Mouse (Mus musculus): Measurements from ENCODE around the gene Olfr787. TPM values are rescaled to one million over a fixed set of nuclear protein-coding genes. Genes with fewer than 3 reads are reported as not detected.

The Olfr787 gene
- not detected in 2 replicates for polyA plus RNA-seq (2021; fragmentation: Nextera tagmentation)
- long read RNA-seq, experiment 1 = 0 reads
- long read RNA-seq, experiment 2 = 0 reads

DNA sequence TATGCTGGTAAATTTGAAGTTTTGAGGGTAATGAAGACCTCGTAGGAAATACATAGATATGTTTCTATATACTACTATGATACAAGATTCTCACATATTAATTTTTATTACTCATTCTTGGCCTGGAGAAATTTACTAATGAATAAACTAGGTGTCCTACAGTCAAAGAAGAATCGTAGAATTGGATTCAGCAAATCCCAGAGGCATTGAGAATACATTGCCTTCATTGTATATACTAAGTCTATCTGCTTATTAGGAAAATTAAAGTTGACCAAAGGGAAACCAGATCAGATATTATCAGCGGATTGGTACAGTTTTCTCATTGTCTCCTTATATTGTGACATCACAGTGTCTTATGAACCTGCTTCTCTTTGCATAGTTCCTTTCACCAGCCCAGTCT lies at the start of gene Olfr787:
Olfr787 (plus strand) TSS at position 301 of the 400 bp plus-strand sequence.

GRCm38 (mm10) chr10:129427006-129427405 lies 34.7 kb upstream of the Olfr787 start, which contains the start of gene Olfr786:
Gene Olfr786 (plus strand): TSS chr10:129427306.

GRCm38 (mm10) chr10:129470698-129471097 lies 9.0 kb downstream of the Olfr787 start, which contains the start of gene Olfr788:
Gene Olfr788 (plus strand): TSS chr10:129470998.

DNA sequence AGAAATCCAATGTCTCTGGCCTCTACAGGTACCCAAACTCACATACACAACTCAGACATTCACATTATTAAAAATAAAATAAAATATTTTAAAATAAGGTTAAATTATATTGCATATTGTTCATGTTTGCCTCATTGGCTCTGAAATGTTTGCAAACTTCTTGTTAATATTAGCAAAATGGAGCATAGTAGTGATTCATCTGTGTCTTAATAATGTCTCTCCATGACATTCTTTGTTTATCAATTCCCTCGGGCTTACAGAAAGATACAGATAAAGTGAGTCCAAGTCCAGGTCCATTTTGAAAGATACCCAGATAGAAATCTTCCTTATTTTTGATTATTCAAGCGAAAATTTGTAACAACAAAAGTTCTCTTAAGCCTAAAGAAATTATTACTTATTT lies 22.8 kb downstream of the Olfr787 start, which contains the start of gene Olfr789:
Olfr789 (plus strand) TSS at position 301 of the 400 bp plus-strand sequence.

DNA sequence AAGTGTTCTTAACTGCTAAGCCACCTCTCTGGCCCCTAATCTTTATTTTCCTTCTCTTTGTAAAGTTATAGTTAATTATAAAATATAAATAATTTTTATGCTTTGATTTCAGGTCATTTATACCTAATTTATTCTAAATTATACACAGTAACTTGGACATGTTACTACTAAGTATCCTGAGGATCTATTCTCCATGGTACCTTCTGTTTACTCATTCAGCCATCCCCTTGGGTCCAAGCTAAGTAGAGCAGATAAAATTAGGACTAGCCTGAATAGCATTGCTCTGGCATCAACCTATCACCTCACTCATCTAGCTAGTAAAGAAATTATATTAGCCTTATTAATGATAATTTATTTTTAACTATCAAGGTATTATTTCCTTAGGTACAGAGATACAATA lies 36.5 kb downstream of the Olfr787 start, which contains the start of gene Olfr790:
Olfr790 (plus strand) TSS at position 301 of the 400 bp plus-strand sequence.

Other genes with a start within 250 kb of the Olfr787 start
- gene Olfr774, start 225.7 kb upstream of the Olfr787 start, polyA plus RNA-seq (2021; fragmentation: Nextera tagmentation) = not detected in 2 replicates
- not detected in 2 replicates for gene Olfr775, start 213.4 kb upstream of the Olfr787 start, polyA plus RNA-seq (2021; fragmentation: Nextera tagmentation)
- not detected in 2 replicates for gene Olfr776, start 202.7 kb upstream of the Olfr787 start, polyA plus RNA-seq (2021; fragmentation: Nextera tagmentation)
- gene Olfr777, start 190.4 kb upstream of the Olfr787 start, polyA plus RNA-seq (2021; fragmentation: Nextera tagmentation) = not detected in 2 replicates
- gene Olfr780, start 143.7 kb upstream of the Olfr787 start, polyA plus RNA-seq (2021; fragmentation: Nextera tagmentation) = not detected in 2 replicates
- gene Olfr781, start 133.0 kb upstream of the Olfr787 start, polyA plus RNA-seq (2021; fragmentation: Nextera tagmentation) = not detected in 2 replicates
- gene Olfr782, start 113.0 kb upstream of the Olfr787 start, polyA plus RNA-seq (2021; fragmentation: Nextera tagmentation) = not detected in 2 replicates
- gene Olfr784, start 77.8 kb upstream of the Olfr787 start, polyA plus RNA-seq (2021; fragmentation: Nextera tagmentation) = not detected in 2 replicates
- gene Olfr785, start 56.4 kb upstream of the Olfr787 start, polyA plus RNA-seq (2021; fragmentation: Nextera tagmentation) = not detected in 2 replicates
- not detected in 2 replicates for gene Olfr786, start 34.6 kb upstream of the Olfr787 start, polyA plus RNA-seq (2021; fragmentation: Nextera tagmentation)
- not detected in 2 replicates for gene Olfr788, start 9.1 kb downstream of the Olfr787 start, polyA plus RNA-seq (2021; fragmentation: Nextera tagmentation)
- gene Olfr789, start 22.9 kb downstream of the Olfr787 start, polyA plus RNA-seq (2021; fragmentation: Nextera tagmentation) = not detected in 2 replicates
- not detected in 2 replicates for gene Olfr790, start 36.6 kb downstream of the Olfr787 start, polyA plus RNA-seq (2021; fragmentation: Nextera tagmentation)
- not detected in 2 replicates for gene Olfr791, start 59.9 kb downstream of the Olfr787 start, polyA plus RNA-seq (2021; fragmentation: Nextera tagmentation)
- not detected in 2 replicates for gene Olfr792, start 77.3 kb downstream of the Olfr787 start, polyA plus RNA-seq (2021; fragmentation: Nextera tagmentation)
- gene Olfr794, start 105.8 kb downstream of the Olfr787 start, polyA plus RNA-seq (2021; fragmentation: Nextera tagmentation) = not detected in 2 replicates
- not detected in 2 replicates for gene Olfr796, start 150.7 kb downstream of the Olfr787 start, polyA plus RNA-seq (2021; fragmentation: Nextera tagmentation)
- not detected in 2 replicates for gene Olfr798, start 166.1 kb downstream of the Olfr787 start, polyA plus RNA-seq (2021; fragmentation: Nextera tagmentation)
- not detected in 2 replicates for gene Olfr799, start 175.6 kb downstream of the Olfr787 start, polyA plus RNA-seq (2021; fragmentation: Nextera tagmentation)
- not detected in 2 replicates for gene Olfr800, start 195.8 kb downstream of the Olfr787 start, polyA plus RNA-seq (2021; fragmentation: Nextera tagmentation)
- gene Olfr801, start 212.0 kb downstream of the Olfr787 start, polyA plus RNA-seq (2021; fragmentation: Nextera tagmentation) = not detected in 2 replicates
- 0.03 TPM in 1 of 2 replicates, not detected in the other for gene Olfr802, start 226.3 kb downstream of the Olfr787 start, polyA plus RNA-seq (2021; fragmentation: Nextera tagmentation)
- gene Olfr803, start 232.4 kb downstream of the Olfr787 start, polyA plus RNA-seq (2021; fragmentation: Nextera tagmentation) = not detected in 2 replicates
- not detected in 2 replicates for gene Olfr804, start 241.3 kb downstream of the Olfr787 start, polyA plus RNA-seq (2021; fragmentation: Nextera tagmentation)